Mouse (Mus musculus) CH12.LX (cell line): ENCODE data around the gene Erf.

Experiments used
- BHLHE40 ChIP-seq: IDR thresholded peaks from 2 replicates; pipeline ENCODE4 v1.6.1; 2011; ENCODE audit warnings: mild to moderate bottlenecking, low read depth, low read length, improper control_type of control experiment
- CHD1 ChIP-seq: IDR thresholded peaks from 2 replicates; pipeline ENCODE4 v1.6.1; 2012; ENCODE audit warnings: low read depth, low read length, improper control_type of control experiment, inconsistent platforms
- CTCF ChIP-seq, 2 experiments: IDR thresholded peaks in 1 of 2; conservative IDR thresholded peaks in 1 of 2; 2 replicates each; pipeline ENCODE4 v1.5.1; 2011 to 2012; ENCODE audit warnings: low read depth in 2 of 2, low read length in 2 of 2, improper control_type of control experiment in 1 of 2, inconsistent platforms in 1 of 2, mild to moderate bottlenecking in 1 of 2, moderate library complexity in 1 of 2
- E2F4 ChIP-seq: IDR thresholded peaks from 2 replicates; pipeline ENCODE4 v1.6.1; 2011; ENCODE audit warnings: low read depth, low read length, improper control_type of control experiment; ENCODE audit not compliant: insufficient replicate concordance
- ELF1 ChIP-seq: IDR thresholded peaks from 2 replicates; pipeline ENCODE4 v1.6.1; 2014; ENCODE audit warnings: low read depth, mild to moderate bottlenecking, inconsistent platforms, low read length, improper control_type of control experiment
- JUND ChIP-seq: conservative IDR thresholded peaks from 2 replicates; pipeline ENCODE4 v1.6.1; 2011; ENCODE audit warnings: low read depth, low read length, improper control_type of control experiment
- MAX ChIP-seq: IDR thresholded peaks from 2 replicates; pipeline ENCODE4 v1.6.1; 2011; ENCODE audit warnings: low read length, improper control_type of control experiment
- MYC ChIP-seq: IDR thresholded peaks from 2 replicates; pipeline ENCODE4 v1.6.1; 2011; ENCODE audit warnings: low read depth, mild to moderate bottlenecking, improper control_type of control experiment, low read length
- NRF1 ChIP-seq: IDR thresholded peaks from 2 replicates; pipeline ENCODE4 v1.6.1; 2014; ENCODE audit warnings: low read depth, mild to moderate bottlenecking, inconsistent platforms, low read length, improper control_type of control experiment, moderate library complexity
- POLR2A ChIP-seq: IDR thresholded peaks from 2 replicates; pipeline ENCODE4 v1.6.1; 2011; ENCODE audit warnings: low read depth, mild to moderate bottlenecking, improper control_type of control experiment, low read length
- RAD21 ChIP-seq: IDR thresholded peaks from 2 replicates; pipeline ENCODE4 v1.6.1; 2011; ENCODE audit warnings: low read depth, mild to moderate bottlenecking, low read length, improper control_type of control experiment, moderate library complexity
- TCF12 ChIP-seq: IDR thresholded peaks from 2 replicates; pipeline ENCODE4 v1.6.1; 2014; ENCODE audit warnings: low read depth, mild to moderate bottlenecking, inconsistent platforms, low read length, improper control_type of control experiment
- ZKSCAN1 ChIP-seq: IDR thresholded peaks from 2 replicates; pipeline ENCODE4 v1.6.1; 2012; ENCODE audit warnings: low read depth, inconsistent platforms, low read length, improper control_type of control experiment, borderline replicate concordance
- ZMIZ1 ChIP-seq: IDR thresholded peaks from 2 replicates; pipeline ENCODE4 v1.6.1; 2012; ENCODE audit warnings: low read depth, mild to moderate bottlenecking, inconsistent platforms, low read length, improper control_type of control experiment

DNA sequence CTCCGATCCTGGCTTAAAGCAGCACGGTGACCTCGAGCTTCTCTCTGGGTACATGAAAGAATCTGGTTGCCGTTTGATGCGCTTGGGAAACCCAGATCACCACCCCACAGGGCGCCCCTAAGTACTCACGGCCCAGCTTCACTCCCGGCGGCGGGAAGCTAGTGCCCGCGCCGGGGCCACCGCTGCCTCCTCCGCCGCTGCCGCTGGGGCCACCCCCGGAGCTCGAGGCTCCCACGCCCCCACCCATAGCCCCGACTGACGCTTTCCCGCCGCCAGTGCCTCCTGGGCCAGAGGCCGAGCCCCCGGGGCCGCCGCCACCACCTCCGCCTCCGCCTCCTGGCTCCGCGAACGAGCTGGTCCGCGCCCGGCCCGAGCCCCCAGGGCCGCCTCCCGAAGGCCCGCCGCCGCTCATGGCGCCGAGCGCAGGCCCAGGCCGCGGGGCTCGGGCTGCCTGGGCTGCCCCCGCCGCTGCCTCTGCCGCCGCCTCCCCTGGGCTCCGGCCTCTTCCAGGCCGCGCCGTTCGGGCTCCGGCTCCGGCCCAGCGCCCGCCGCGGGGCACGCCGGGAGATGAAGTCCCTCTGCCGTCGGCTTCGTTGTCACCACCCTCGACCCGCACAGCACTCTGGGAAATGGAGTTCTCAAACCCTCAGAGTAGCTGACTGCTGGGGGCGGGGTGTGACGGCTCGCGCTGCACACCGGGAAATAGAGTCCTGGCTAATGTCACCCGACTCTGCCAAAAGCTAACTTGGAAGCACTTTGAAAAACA, 13.1 kb downstream of the Erf start, which contains the start of gene Gsk3a:
- TF ChIP-seq CHD1 (no peak), POLR2A (peak; percentile 77), JUND (no peak), MYC (0 out of 2 replicates have a peak, but pooled peaks have one; percentile 7), CTCF (conservative IDR thresholded peaks at IDR 0.05 in 1 of 2, IDR thresholded peaks at IDR 0.05 in 1 of 2; ENCODE audit: low read depth in 2 of 2, low read length in 2 of 2) (no peak), TCF12 (peak; percentile 66), MAX (no peak), NRF1 (0 out of 2 replicates have a peak, but pooled peaks have one; percentile 13), RAD21 (no peak), E2F4 (no peak), BHLHE40 (no peak), ZMIZ1 (peak; percentile 55; the same call in 1 of the 2 replicates), ELF1 (no peak), ZKSCAN1 (no peak)
